Mouse (Mus musculus) cerebellum, adult 11 months (tissue): Measurements from ENCODE around the gene Trim59.
"Not testable (repeated sequence)": the region's sequence is repeated elsewhere in the genome, so short reads cannot be mapped to it uniquely, and the experiment has no call there.

Experiments used
- DNase-seq: peaks from one replicate; pipeline ENCODE4 v3.0.0; 2022

Trim59 gene

GRCm38 (mm10) chr3:69044645-69045399 is at the start of gene Trim59:
Gene Trim59, minus strand, starts transcription at chr3:69044755.
- peak; percentile 89 for DNase-seq

GRCm38 (mm10) chr3:69064005-69064404 is 19.4 kb upstream of the Trim59 start:
- DNase-seq = no peak

- no peak for DNase-seq
Observed at GRCm38 (mm10) chr3:69062764-69063163, 18.2 kb upstream of the Trim59 start.

- DNase-seq = no peak
Observed at GRCm38 (mm10) chr3:69060672-69061071, 16.1 kb upstream of the Trim59 start.

GRCm38 (mm10) chr3:69055871-69056270 is 11.3 kb upstream of the Trim59 start:
- no peak for DNase-seq

- no peak for DNase-seq
Observed at GRCm38 (mm10) chr3:69054760-69055432, 10.3 kb upstream of the Trim59 start.

GRCm38 (mm10) chr3:69051894-69052293 is 7.3 kb upstream of the Trim59 start:
- DNase-seq = no peak

- DNase-seq = no peak
Observed at GRCm38 (mm10) chr3:69049011-69049410, 4.5 kb upstream of the Trim59 start.

GRCm38 (mm10) chr3:69047684-69048083 is 3.1 kb upstream of the Trim59 start:
- DNase-seq = no peak

- no peak for DNase-seq
Observed at GRCm38 (mm10) chr3:69046509-69046908, 2.0 kb upstream of the Trim59 start.

GRCm38 (mm10) chr3:69045750-69046149 is 1.2 kb upstream of the Trim59 start:
- no peak for DNase-seq

- DNase-seq = no peak
Observed at GRCm38 (mm10) chr3:69045400-69045703, 797 bp upstream of the Trim59 start.

GRCm38 (mm10) chr3:69044167-69044591 is 376 bp downstream of the Trim59 start:
- DNase-seq = no peak

GRCm38 (mm10) chr3:69041298-69041697 is 3.3 kb downstream of the Trim59 start:
- no peak for DNase-seq

- DNase-seq = no peak
Observed at GRCm38 (mm10) chr3:69040105-69040504, 4.5 kb downstream of the Trim59 start.

GRCm38 (mm10) chr3:69026133-69026783 is 18.3 kb downstream of the Trim59 start:
- DNase-seq = no peak

GRCm38 (mm10) chr3:69020764-69021163 is 23.8 kb downstream of the Trim59 start:
- no peak for DNase-seq

- DNase-seq = no peak
Observed at GRCm38 (mm10) chr3:69020285-69020684, 24.3 kb downstream of the Trim59 start.

GRCm38 (mm10) chr3:69018635-69019034 is 25.9 kb downstream of the Trim59 start:
- DNase-seq = not testable (repeated sequence)

- DNase-seq = no peak
Observed at GRCm38 (mm10) chr3:69017181-69017580, 27.4 kb downstream of the Trim59 start.

GRCm38 (mm10) chr3:69008873-69009272 is 35.7 kb downstream of the Trim59 start:
- DNase-seq = no peak

- DNase-seq = no peak
Observed at GRCm38 (mm10) chr3:69006246-69006760, 38.3 kb downstream of the Trim59 start.

GRCm38 (mm10) chr3:69005338-69006245 is 39.0 kb downstream of the Trim59 start:
- peak; percentile 54 for DNase-seq
